Mouse (Mus musculus) lung, adult 2 months (tissue): ENCODE data around the gene Has1.

Experiments
- CTCF ChIP-seq: fragments of 200-500 bp; IDR thresholded peaks from 2 replicates; pipeline ENCODE4 v1.5.1; 2011; ENCODE audit warnings: mild to moderate bottlenecking, low read length, control low read depth; ENCODE audit not compliant: insufficient read depth
- POLR2A ChIP-seq: fragments of 200-500 bp; IDR thresholded peaks from 2 replicates; pipeline ENCODE4 v1.6.1; 2011; ENCODE audit warnings: low read depth, mild to moderate bottlenecking, control low read depth, low read length, borderline replicate concordance; ENCODE audit errors: extremely low read depth

DNA sequence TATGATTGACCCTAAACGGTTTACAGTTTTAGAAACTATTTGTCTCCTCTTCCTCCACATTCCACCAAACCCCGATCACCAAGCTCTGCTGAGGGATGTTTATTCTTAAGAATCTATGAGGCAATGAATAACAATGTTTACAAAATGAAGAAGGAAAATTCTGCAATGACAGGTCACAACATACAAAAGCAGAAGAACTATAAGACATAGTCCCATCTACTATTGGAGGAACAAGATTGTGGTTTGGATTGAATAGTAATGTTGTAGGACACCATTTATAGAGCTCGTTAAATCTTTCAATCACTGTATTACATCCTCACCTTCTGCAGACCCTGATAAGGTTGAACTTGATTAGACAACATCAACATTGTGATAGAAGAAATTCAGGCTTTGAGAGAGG lies 27.7 kb upstream of the Has1 start:
- TF ChIP-seq CTCF (no peak), POLR2A (no peak)
